Mouse (Mus musculus) kidney, embryonic 14.5 days (tissue): ENCODE measurements around the gene Mrps23. TPM values are rescaled to one million over a fixed set of nuclear protein-coding genes. Genes with fewer than 3 reads are reported as not detected.

Source experiments
- ATAC-seq: fragments of 200-750 bp; cut with Nextera tagmentation; 2 replicates; pipeline ENCODE4 v1.8.0; 2017; ENCODE audit warnings: moderate number of reproducible peaks, mild to moderate bottlenecking, moderate TSS enrichment, moderate library complexity; ENCODE audit not compliant: low FRiP score, low TSS enrichment
- H3K27ac ChIP-seq: fragments of 300-500 bp; sonication (generic); 2 replicates; pipeline ENCODE4 v1.5.1; 2014; ENCODE audit warnings: low read depth, mild to moderate bottlenecking, low read length, moderate library complexity, mixed read lengths
- H3K27me3 ChIP-seq: fragments of 300-500 bp; sonication (generic); 2 replicates; pipeline ENCODE4 v1.6.1; 2014; ENCODE audit warnings: mild to moderate bottlenecking, low read length; ENCODE audit not compliant: control insufficient read depth, insufficient read depth
- H3K36me3 ChIP-seq: fragments of 300-500 bp; sonication (generic); 2 replicates; pipeline ENCODE4 v1.6.1; 2014; ENCODE audit warnings: low read length, mixed read lengths; ENCODE audit not compliant: control insufficient read depth, insufficient read depth
- H3K4me1 ChIP-seq: fragments of 300-500 bp; sonication (generic); 2 replicates; pipeline ENCODE4 v1.6.1; 2014; ENCODE audit warnings: low read length, mixed read lengths; ENCODE audit not compliant: control insufficient read depth, insufficient read depth
- H3K4me2 ChIP-seq: fragments of 300-500 bp; sonication (generic); replicated peaks from 2 replicates; pipeline ENCODE4 v1.6.1; 2014; ENCODE audit warnings: low read depth, mild to moderate bottlenecking, low read length
- H3K4me3 ChIP-seq: fragments of 300-500 bp; sonication (generic); 2 replicates; pipeline ENCODE4 v1.5.1; 2014; ENCODE audit warnings: mild to moderate bottlenecking, low read length
- H3K9ac ChIP-seq: fragments of 300-500 bp; sonication (generic); 2 replicates; pipeline ENCODE4 v1.6.1; 2014; ENCODE audit warnings: low read depth, mild to moderate bottlenecking, low read length, moderate library complexity
- H3K9me3 ChIP-seq: fragments of 300-500 bp; sonication (generic); 2 replicates; pipeline ENCODE4 v1.6.1; 2016; ENCODE audit warnings: low read length; ENCODE audit not compliant: control insufficient read depth
- WGBS: fragments of 180-500 bp; shearing (Covaris S2); extraction: QIAGEN DNeasy Blood & Tissue Kit; methylation state at CpG from one replicate; pipeline ENCODE4 v1.1.7; 2014; 5-methylcytosine and 5-hydroxymethylcytosine counted together
- polyA plus RNA-seq: library from polyadenylated mRNA; unstranded; fragments of >200 nt; fragmentation: Nextera tagmentation; extraction: Ambion mirVana; gene quantifications from 2 replicates; pipeline ENCODE4 v1.2.1, GENCODE M21; 2014

Mrps23 gene
- polyA plus RNA-seq, 1 experiment from 2014 or later, result 63.6 TPM

DNA sequence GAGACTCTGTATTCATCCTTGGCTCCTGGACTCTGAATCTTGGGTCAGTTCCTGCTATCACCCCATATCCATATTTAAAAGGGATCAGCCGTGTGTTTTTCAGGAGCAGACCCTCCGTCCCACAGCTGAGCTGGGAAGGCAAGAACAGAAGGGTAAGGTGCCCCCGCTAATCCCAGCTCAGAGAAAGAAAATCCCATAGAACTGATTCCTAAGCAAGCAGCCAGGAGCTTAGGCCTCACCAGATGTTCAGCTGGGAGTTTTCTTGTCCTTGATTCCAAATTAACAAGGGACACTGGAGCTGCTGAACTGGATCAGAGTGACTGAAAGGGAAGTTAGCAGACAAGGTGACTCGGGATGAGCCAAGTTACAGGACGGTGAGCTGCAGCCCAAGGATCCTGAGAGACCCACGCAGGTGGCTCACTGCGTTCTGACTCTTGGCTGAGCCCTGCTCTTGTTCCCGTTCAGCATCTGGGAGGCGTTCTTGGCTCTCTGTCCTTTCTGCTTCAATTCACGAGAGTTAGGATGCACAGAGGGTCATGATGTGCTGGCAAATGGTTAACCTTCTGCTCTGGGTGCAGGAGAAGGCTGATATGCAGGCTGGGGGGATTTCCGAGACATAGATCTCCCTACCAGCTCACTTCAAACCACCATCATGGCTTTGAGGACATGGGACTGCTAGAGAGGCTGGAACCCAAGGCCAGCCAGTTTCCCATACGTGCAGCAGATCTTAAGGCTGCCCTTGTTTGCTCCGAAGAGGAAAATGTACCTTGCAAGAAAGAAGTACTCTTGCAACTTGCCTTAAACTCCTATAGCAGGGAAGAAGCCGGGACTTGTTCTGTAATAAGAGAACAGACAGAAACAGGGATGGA is 17.9 kb upstream of the Mrps23 start:
- H3K9ac ChIP-seq, result no peak overlapping the region

DNA sequence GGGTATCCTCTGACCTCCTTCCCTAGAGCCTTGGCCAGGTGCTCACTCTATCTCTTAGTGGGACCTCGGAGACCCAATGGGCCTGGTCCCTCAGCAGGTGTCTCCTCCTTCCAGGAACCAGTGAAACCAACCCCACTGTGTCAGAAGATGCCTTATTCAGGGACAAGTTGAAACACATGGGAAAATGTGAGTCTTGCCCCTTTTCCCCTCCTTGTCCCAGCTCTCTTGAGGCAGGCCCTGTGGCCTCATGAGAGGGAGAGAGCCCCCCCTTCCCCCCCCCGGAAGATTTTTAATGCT is 17.3 kb upstream of the Mrps23 start:
- Histone ChIP-seq H3K4me3 (no peak overlapping the region), H3K4me2 (peak overlapping the region; percentile 42; the same call in 1 of the 2 replicates), H3K36me3 (peaks cover 10% of the 10 kb centered on the region; the same call in 1 of the 2 replicates), H3K27ac (peak overlapping the region; percentile 10; the same call in 1 of the 2 replicates), H3K27me3 (peaks cover 10% of the 10 kb centered on the region; the same call in 1 of the 2 replicates), H3K9ac (no peak overlapping the region), H3K4me1 (peaks cover 17% of the 10 kb centered on the region), H3K9me3 (no peaks in the 10 kb centered on the region)
- WGBS, result 42% methylated on average over 2 of the region's 2 CpGs
- no peak for ATAC-seq

More for the DNA sequence above, 17.9 kb upstream of the Mrps23 start:
- Histone ChIP-seq H3K4me1 (peaks cover 22% of the 10 kb centered on the region), H3K36me3 (peaks cover 10% of the 10 kb centered on the region; the same call in 1 of the 2 replicates), H3K27me3 (peaks cover 4% of the 10 kb centered on the region; the same call in 1 of the 2 replicates), H3K4me3 (no peak overlapping the region), H3K4me2 (no peak overlapping the region), H3K27ac (peak overlapping the region; percentile 10; the same call in 1 of the 2 replicates), H3K9me3 (no peaks in the 10 kb centered on the region)
- ATAC-seq, result no peak
- 73% methylated on average over 14 of the region's 14 CpGs for WGBS

DNA sequence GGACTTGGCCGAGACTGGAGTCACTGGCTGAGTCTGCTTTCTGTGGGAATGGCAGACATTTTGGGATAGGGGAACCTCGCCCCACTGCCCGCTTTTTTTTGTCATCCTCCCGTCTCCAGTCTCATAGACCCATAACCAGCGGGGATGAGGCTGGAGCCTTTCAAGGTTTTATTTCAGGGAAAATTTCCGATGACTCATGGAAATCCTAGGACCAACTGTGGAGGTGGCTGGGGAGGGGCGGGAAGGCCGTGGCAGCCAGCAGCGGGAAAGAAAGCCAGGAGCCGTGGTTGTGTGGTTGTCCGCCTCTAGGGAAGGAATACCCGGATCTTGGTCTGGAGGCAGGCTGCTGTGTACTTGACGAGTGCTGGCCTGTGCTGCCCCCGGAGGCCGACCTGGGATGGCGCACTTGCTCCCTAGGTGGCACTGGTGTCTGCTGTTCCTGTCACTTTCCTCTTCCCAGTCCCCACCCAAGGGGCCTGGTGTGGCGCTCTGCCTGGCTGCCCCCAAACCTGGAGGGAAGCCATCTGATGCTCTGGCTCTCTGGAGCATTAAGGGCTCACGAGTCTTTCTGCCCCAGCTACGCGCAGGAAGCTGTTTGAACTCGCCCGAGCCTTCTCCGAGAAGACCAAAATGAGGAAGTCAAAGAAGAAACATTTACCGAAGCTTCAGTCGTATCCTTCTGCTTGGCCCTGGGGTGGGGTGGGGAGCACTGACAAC is 16.6 kb upstream of the Mrps23 start:
- ATAC-seq, result peak; percentile 95
- peak overlapping the region; percentile 10; the same call in 1 of the 2 replicates for H3K27ac ChIP-seq
- H3K9me3 ChIP-seq, result no peaks in the 10 kb centered on the region
- peaks cover 16% of the 10 kb centered on the region for H3K27me3 ChIP-seq
- WGBS, result 10% methylated on average over 25 of the region's 25 CpGs
- H3K36me3 ChIP-seq, result peaks cover 10% of the 10 kb centered on the region; the same call in 1 of the 2 replicates
- peak overlapping the region; percentile 28; the same call in 1 of the 2 replicates for H3K9ac ChIP-seq
- peak overlapping the region; percentile 4; the same call in 1 of the 2 replicates for H3K4me3 ChIP-seq
- peak overlapping the region; percentile 42 for H3K4me2 ChIP-seq
- peaks cover 17% of the 10 kb centered on the region for H3K4me1 ChIP-seq

DNA sequence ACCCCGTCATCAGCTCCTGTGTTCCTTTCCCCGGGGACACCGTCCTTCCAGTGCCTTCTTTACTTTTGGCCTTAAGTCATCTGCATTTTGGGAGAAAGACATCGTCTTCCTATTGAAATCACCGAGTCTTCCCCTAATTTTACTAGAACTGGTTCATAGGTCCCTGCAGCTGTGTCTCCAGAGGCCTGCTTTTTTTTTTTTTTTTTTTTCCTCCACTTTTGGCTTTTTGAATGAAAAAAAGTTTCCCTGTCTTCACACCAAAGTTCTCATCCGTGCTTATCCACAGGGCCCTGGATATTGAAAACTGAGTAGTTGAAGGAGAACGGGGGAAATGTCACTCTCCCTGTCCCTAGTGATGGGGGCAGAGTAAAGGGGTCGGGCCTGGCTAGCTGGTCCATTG is 16.0 kb upstream of the Mrps23 start:
- Histone ChIP-seq H3K9me3 (no peaks in the 10 kb centered on the region), H3K4me3 (no peak overlapping the region), H3K36me3 (peaks cover 7% of the 10 kb centered on the region; the same call in 1 of the 2 replicates), H3K9ac (no peak overlapping the region), H3K27ac (no peak overlapping the region; the same call in 1 of the 2 replicates), H3K4me1 (peaks cover 22% of the 10 kb centered on the region), H3K4me2 (0 out of 2 replicates have a peak overlapping the region, but pooled peaks have one; percentile 42), H3K27me3 (peaks cover 23% of the 10 kb centered on the region)
- WGBS, result 42% methylated on average over 8 of the region's 8 CpGs
- no peak for ATAC-seq

DNA sequence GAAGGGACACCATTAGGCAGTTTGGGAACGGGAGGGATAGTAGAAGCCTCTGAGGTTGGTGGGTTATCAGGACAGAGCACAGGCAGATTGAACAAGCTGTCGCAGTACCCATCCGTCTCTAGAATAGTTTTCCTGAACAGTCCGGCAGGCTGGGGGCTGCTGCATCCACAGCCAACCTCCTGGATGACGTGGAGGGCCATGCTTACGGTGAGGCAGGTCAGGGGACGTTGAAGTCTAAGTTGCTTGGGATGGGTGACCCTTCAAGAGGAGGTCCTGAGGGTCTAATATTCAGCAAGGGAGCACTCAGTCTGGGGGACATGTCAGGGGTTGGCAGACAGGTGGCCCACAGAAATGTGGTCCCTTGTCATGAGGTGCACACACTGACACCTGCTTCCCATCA is 15.6 kb upstream of the Mrps23 start:
- no peak overlapping the region for H3K4me3 ChIP-seq
- WGBS, result 87% methylated on average over 7 of the region's 7 CpGs
- peaks cover 23% of the 10 kb centered on the region for H3K4me1 ChIP-seq
- H3K27ac ChIP-seq, result no peak overlapping the region
- ATAC-seq, result no peak
- peaks cover 5% of the 10 kb centered on the region; the same call in 1 of the 2 replicates for H3K36me3 ChIP-seq
- no peak overlapping the region for H3K4me2 ChIP-seq
- no peaks in the 10 kb centered on the region for H3K9me3 ChIP-seq
- peaks cover 27% of the 10 kb centered on the region for H3K27me3 ChIP-seq
- H3K9ac ChIP-seq, result no peak overlapping the region

DNA sequence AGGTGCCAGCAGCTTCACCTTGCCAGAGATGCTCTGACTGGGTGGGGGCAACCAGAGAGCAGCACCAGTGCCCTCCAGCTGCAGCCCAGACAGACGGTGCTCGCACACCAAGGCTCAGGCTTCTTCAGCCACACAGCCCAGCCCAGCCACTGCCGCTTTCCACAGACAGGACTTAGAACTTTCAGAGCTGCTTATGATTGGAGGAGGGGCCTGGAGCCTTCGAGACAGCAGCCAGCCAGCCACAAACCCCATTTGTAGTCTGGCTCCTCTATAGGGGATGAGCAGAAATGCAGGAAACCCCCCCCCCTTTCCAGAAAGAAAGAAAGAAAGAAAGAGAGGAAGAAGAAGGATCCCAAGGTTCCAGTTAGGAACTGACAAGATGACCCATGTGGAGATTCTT is 11.6 kb upstream of the Mrps23 start:
- no peaks in the 10 kb centered on the region for H3K36me3 ChIP-seq
- 0 out of 2 replicates have a peak overlapping the region, but pooled peaks have one; percentile 41 for H3K4me2 ChIP-seq
- no peaks in the 10 kb centered on the region for H3K9me3 ChIP-seq
- H3K27ac ChIP-seq, result no peak overlapping the region
- H3K9ac ChIP-seq, result no peak overlapping the region
- H3K27me3 ChIP-seq, result peaks cover 34% of the 10 kb centered on the region
- no peak for ATAC-seq
- 17% methylated on average over 4 of the region's 4 CpGs for WGBS
- peaks cover 20% of the 10 kb centered on the region for H3K4me1 ChIP-seq
- no peak overlapping the region for H3K4me3 ChIP-seq

DNA sequence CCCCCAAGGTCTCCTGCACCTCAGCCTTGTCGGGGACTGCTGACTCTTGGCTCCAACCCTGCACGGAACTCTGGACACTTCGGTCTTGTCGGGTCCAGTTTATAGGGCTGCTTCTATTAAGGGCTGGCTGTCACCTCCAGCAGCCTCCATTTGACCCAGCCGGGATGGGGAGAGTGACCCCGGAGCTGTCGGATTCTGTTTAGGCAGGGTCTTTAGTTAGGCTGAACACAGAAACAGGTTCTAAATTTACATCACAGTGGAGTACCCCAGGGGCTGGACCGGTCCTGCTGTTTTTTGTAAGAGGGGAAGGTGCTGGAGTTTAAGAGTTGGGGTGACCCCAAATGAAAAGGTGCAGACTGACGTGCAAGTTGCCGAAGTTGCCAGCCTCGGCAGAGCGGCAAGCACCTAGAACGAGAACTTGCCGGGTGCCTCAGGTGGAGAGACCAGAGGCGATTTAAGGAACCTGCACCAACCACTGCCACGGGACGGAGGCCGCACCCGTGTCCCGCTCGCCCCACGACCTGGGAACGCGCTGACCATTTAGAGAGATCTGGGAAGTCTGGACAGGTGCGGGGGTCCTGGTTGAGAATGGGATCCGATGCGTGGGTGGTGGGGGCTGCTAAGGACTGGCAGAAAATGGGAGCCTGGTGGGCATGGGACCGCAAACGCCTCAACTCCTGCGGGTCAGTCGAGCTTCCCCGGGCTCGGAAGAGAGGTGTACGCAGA is 10.9 kb upstream of the Mrps23 start:
- WGBS, result 2% methylated on average over 34 of the region's 34 CpGs

DNA sequence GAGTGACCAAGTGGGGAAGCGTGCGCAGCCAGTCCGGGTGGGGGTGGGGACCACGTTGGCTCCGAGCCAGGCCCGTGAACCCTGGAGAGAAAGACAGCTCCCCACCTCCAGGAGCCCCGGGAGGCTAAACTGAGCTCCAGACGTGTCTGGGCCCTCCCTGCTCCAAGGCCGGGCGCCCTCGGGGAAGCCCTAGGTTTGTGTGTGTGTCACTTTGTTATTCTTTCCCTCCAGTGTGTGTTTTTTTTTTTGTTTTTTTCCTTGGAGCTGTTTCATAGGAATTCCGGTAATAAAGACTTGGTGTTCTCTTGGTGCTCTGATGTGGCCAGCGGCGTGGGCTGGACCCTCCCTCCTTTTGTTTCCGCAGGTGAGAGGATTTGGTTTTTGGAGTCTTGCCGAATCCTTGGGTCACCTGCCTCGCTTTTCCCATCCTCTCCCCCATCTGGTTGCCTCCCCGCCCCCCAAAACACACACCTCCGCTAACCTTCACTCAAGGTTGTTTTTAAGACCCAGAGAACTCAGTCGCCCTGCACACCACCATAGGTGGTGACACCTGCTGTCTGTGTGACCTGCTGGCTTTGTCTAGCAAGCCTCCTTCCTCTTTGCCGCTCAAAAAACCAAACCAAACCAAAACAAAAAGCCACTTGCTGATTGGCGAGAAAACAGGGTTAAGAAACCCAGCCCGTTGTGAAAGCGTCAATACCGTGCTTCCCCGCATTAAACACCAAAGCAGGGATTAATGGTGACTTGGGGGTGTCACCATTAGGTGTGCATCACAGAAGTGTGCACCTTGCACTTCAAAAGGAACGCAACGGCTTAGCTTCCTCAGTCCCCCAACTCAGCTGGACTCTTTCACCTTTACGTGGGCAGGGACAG is 10.1 kb upstream of the Mrps23 start:
- Histone ChIP-seq H3K9me3 (no peaks in the 10 kb centered on the region), H3K4me2 (peak overlapping the region; percentile 41), H3K9ac (peak overlapping the region; percentile 28; the same call in 1 of the 2 replicates), H3K27me3 (peaks cover 34% of the 10 kb centered on the region), H3K4me3 (peak overlapping the region; percentile 27), H3K27ac (no peak overlapping the region), H3K36me3 (no peaks in the 10 kb centered on the region), H3K4me1 (peaks cover 20% of the 10 kb centered on the region)
- WGBS, result 2% methylated on average over 29 of the region's 29 CpGs
- no peak for ATAC-seq

More for the DNA sequence above, 10.9 kb upstream of the Mrps23 start:
- Histone ChIP-seq H3K4me1 (peaks cover 20% of the 10 kb centered on the region), H3K36me3 (no peaks in the 10 kb centered on the region), H3K27ac (no peak overlapping the region), H3K27me3 (peaks cover 34% of the 10 kb centered on the region), H3K9me3 (no peaks in the 10 kb centered on the region), H3K4me3 (peak overlapping the region; percentile 27), H3K4me2 (peak overlapping the region; percentile 41), H3K9ac (peak overlapping the region; percentile 28; the same call in 1 of the 2 replicates)
- ATAC-seq, result peak; percentile 41; the same call in 1 of the 2 replicates
